Mouse (Mus musculus): ENCODE measurements around the gene Plch2. TPM values are rescaled to one million over a fixed set of nuclear protein-coding genes. Genes with fewer than 3 reads are reported as not detected.
A peak's percentile ranks its signal among the peaks of the same experiment; 100 is the strongest.

Gene Plch2
- polyA plus RNA-seq, 1 experiment from 2014 or later, result 0.57 TPM

DNA sequence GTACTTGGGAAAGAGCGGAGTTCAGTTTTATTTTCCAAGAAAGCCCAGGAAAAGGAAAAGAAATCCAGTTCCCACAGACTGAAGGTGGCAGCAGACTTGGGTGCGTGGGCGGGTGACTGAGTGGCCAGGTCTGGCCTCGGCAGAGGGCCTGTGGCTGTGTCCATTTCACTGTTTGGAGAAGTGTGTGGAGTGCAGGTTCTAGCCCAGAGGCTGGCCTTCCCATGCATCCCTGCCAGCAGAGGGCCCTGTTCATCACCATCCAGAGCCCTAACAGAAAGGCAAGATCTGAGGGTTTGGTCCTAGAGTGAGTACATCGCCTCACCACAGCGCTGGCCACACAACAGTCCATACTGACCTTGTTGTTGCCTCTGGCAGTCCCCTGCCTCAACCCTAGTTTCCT, 12.6 kb upstream of the Plch2 start:
- Histone ChIP-seq H3K36me3 (peaks cover 61% of the 10 kb centered on the region), H3K4me1 (peaks cover 27% of the 10 kb centered on the region)
- WGBS, result 87% methylated on average over 6 of the region's 6 CpGs

DNA sequence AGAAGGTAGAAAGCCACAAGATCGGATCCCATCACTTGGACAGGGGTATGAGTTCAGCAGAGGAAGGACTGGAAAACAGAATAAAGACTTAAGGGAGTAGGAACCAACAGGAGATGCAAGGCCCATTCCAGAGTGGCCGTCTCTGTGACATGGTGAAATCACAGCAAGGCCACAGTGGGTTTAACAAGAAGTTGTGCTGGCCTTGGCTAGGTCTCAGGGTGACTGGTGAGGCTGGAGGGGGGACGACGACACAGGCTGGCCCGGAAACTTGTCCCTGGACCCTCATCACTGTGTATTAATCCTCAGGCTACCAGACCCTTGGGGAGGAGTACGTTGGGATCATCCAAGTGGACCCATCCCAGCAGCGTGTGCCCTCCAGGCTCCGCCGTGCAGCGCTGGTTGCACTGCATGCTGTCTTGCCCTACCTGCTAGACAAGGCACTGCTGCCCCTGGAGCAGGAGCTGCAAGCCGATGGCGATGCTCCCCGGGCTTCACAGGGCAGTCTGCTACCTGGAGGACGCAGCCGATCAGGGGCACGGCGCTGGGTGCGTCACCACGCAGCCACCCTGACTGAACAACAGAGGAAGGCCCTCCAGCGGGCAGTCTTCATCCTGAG, 11.9 kb upstream of the Plch2 start:
- Histone ChIP-seq H3K36me3 (peaks cover 54% of the 10 kb centered on the region), H3K4me3 (peak overlapping the region; percentile 79; the same call in 1 of the 2 replicates), H3K27me3 (ENCODE audit: insufficient read depth, poor library complexity, severe bottlenecking) (peaks cover 11% of the 10 kb centered on the region; the same call in 1 of the 2 replicates), H3K27ac (no peak overlapping the region), H3K9me3 (no peaks in the 10 kb centered on the region), H3K4me1 (peaks cover 32% of the 10 kb centered on the region)
- DNase-seq (ENCODE audit: low spot score), result no peak
- WGBS, result 90% methylated on average over 20 of the region's 20 CpGs

More for the DNA sequence above, 12.6 kb upstream of the Plch2 start:
- H3K9me3 ChIP-seq, result no peaks in the 10 kb centered on the region
- no peak for DNase-seq (ENCODE audit: low spot score)
- no peak overlapping the region; the same call in 1 of the 2 replicates for H3K4me3 ChIP-seq
- H3K27ac ChIP-seq, result no peak overlapping the region
- H3K27me3 ChIP-seq (ENCODE audit: insufficient read depth, poor library complexity, severe bottlenecking), result peaks cover 5% of the 10 kb centered on the region; the same call in 1 of the 2 replicates

DNA sequence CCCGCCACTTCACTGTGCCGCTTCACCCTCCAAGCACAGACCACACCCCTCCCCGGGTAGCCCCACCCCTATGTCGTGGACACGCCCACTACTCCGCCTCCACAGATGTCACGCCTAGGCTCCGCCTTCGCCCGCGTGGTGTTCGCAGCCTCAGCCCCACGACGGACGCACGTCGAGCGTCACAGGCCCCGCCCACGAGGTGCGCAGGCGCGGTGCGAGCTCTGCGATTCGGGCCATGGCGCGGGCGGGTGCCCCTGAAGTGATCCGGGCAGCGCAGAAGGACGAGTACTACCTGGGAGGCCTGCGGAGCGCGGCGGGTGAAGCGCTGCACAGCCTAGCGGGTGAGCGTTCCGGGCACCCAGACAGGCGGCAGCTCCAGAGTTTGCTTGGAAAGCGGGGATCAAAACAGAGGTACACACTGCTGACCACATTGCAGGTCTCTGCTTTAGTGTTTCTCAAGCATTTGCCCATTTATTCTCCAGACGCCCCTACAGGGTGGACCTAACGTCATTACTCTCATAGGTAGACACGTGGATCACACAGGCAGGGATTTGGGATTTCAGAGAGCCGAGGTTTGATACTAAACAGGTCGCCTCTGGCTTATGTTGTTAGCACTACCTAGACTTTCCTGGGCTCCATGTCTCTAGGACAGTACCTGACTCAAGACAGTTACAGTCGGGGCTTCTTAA, 10.4 kb upstream of the Plch2 start, which contains the start of gene Pex10:
Gene Pex10, plus strand, starts transcription at position 183 of the 689 bp plus-strand sequence.
- Histone ChIP-seq H3K9me3 (no peaks in the 10 kb centered on the region), H3K4me3 (peak within 1 kb of the TSS; percentile 79), H3K27me3 (ENCODE audit: insufficient read depth, poor library complexity, severe bottlenecking) (peaks cover 18% of the 10 kb centered on the region; the same call in 1 of the 2 replicates), H3K4me1 (peaks cover 32% of the 10 kb centered on the region), H3K36me3 (peaks cover 40% of the 10 kb centered on the region), H3K27ac (peak within 1 kb of the TSS; percentile 89)
- WGBS, result under 1% methylated on average over 48 of the region's 48 CpGs
- peak; percentile 99 for DNase-seq (ENCODE audit: low spot score)

DNA sequence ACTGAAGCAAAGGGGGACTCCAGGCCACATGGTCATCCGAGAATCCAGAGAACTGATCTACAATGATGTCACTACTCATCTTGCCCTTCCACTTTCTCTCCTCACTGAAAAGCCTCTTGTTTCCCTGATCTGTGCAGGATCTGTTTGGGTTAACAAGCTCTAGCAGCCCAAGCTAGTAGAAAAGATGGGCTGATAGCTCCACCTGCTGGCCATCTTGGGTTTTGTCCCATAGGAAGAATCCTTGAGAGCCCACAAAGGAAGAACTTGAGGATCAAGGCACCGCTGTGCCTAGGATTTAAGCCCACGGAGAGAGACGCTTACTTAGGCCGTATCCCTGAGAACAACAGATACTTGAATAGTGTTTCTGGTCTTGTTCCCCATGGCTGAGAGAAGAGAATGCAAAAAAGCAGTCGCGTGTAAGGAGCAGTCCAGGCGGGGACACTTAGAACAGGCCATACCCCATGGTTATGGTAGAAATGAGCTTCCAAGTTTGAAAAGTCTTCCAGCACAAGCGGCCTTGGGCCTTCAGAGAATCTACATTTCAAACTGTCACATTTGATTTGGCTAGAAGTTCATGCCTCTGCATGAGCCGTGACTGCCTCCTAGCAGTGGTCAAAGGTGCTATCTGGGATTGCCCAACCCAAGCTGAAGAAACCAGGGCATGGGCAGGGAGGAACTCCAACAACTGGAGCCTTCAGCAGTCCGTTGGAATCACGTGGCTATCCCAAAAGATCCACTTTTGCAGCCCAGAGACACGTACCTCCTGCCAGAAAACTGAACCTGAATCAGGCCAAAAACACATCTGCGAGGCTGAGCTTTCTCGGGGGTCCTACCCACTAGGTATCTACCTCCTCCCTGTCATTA, 9.6 kb upstream of the Plch2 start:
- peaks cover 18% of the 10 kb centered on the region; the same call in 1 of the 2 replicates for H3K27me3 ChIP-seq (ENCODE audit: insufficient read depth, poor library complexity, severe bottlenecking)
- peaks cover 33% of the 10 kb centered on the region for H3K36me3 ChIP-seq
- 6% methylated on average over 15 of the region's 15 CpGs for WGBS
- peak overlapping the region; percentile 79 for H3K4me3 ChIP-seq
- peak; percentile 92 for DNase-seq (ENCODE audit: low spot score)
- H3K4me1 ChIP-seq, result peaks cover 35% of the 10 kb centered on the region
- no peaks in the 10 kb centered on the region for H3K9me3 ChIP-seq
- H3K27ac ChIP-seq, result peak overlapping the region; percentile 89

DNA sequence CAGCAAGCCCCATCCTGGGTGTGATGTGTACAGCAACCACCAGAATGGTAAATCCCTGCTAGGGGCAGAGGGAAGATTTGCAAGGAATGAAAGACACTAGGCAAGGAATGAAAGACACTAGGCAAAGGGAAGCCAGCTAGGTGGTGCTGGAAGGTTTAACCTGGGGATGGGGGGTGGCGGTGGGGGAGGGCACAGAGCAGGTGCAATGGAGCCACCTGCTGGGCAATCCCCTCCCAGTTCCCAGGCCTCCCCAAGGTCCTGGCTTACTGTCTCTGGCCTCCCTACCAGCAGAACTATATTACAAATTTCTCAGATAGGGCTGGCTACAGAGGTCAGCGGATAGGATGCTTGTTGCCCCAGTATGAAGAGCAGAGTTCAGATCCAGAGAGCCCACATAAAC, 7.9 kb upstream of the Plch2 start:
- DNase-seq (ENCODE audit: low spot score), result no peak
- WGBS, result 45% methylated on average over 2 of the region's 2 CpGs
- H3K27me3 ChIP-seq (ENCODE audit: insufficient read depth, poor library complexity, severe bottlenecking), result peaks cover 18% of the 10 kb centered on the region; the same call in 1 of the 2 replicates
- H3K4me1 ChIP-seq, result peaks cover 40% of the 10 kb centered on the region
- H3K36me3 ChIP-seq, result peaks cover 15% of the 10 kb centered on the region
- H3K4me3 ChIP-seq, result no peak overlapping the region
- H3K27ac ChIP-seq, result no peak overlapping the region; the same call in 1 of the 2 replicates
- H3K9me3 ChIP-seq, result no peaks in the 10 kb centered on the region

DNA sequence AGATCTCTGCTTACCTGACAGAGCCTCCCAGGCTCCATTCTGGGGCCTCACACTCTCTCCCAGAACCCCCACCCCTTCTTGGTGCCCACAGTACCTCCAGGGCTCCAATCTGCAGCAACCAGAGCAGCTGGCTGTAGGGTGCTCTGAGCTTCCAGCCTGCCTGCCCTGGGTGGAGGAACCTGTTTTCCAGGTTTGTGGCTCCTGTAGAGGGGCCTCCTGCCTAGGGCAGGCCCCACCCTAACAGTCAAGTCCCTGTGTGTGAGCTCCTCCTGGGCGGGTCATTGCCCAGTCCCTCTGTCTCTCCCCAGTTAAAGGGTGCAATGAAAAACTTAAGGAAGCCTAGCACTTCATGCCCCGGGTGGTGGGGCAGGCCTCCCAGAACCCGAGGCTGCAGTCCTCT, 7.3 kb upstream of the Plch2 start:
- 23% methylated on average over 3 of the region's 3 CpGs for WGBS

DNA sequence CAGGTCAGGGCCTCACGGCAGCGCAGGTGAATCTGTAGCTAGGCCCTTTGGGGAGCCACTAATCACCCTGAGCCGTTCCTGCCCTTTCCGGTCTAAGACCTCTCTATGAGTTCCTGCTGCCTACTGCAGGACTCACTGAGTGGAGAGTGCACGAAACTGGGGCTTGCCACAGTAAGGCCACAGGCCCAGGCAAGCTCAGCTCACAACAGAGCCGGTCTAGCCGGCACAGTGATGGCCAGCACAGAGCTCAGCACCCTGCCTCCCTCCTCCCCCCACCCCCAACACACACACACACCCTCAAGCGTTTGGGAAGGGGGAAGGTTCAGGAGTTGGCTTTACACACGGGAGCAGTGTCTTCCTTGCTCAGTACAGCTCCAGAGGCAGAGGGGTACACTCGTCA, 1.7 kb upstream of the Plch2 start:
- WGBS, result 38% methylated on average over 10 of the region's 10 CpGs
- Histone ChIP-seq H3K4me3 (no peak overlapping the region), H3K27ac (no peak overlapping the region), H3K27me3 (ENCODE audit: insufficient read depth, poor library complexity, severe bottlenecking) (peaks cover 52% of the 10 kb centered on the region), H3K4me1 (peaks cover 13% of the 10 kb centered on the region), H3K9me3 (no peaks in the 10 kb centered on the region), H3K36me3 (no peaks in the 10 kb centered on the region)
- no peak for DNase-seq (ENCODE audit: low spot score)

More for the DNA sequence above, 7.3 kb upstream of the Plch2 start:
- no peak for DNase-seq (ENCODE audit: low spot score)
- H3K4me3 ChIP-seq, result no peak overlapping the region
- H3K36me3 ChIP-seq, result peaks cover 10% of the 10 kb centered on the region
- H3K27me3 ChIP-seq (ENCODE audit: insufficient read depth, poor library complexity, severe bottlenecking), result peaks cover 18% of the 10 kb centered on the region; the same call in 1 of the 2 replicates
- peaks cover 38% of the 10 kb centered on the region for H3K4me1 ChIP-seq
- H3K27ac ChIP-seq, result no peak overlapping the region; the same call in 1 of the 2 replicates
- H3K9me3 ChIP-seq, result no peaks in the 10 kb centered on the region

DNA sequence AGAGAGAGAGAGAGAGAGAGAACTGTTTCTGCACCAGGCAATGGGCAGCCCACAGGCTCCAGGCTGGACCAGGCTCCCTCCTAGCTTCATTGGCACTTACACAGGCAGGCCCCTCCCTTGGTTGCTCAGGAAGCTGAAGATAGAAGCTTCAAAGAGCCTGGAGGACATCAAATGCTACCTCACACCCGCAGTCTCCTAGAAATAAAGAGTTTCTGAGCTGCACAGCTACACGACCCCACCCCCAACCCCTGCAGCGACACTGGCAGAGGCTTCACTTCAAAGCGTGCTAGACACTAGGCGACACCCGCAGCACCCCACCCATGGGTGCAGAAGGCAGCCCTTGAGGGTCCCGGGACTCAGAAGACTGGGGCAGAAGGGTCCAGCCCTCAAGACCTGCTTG, 6.5 kb downstream of the Plch2 start:
- Histone ChIP-seq H3K27ac (no peak overlapping the region), H3K36me3 (no peaks in the 10 kb centered on the region), H3K4me3 (no peak overlapping the region), H3K4me1 (no peaks in the 10 kb centered on the region), H3K27me3 (ENCODE audit: insufficient read depth, poor library complexity, severe bottlenecking) (peaks cover 70% of the 10 kb centered on the region), H3K9me3 (no peaks in the 10 kb centered on the region)
- WGBS, result 71% methylated on average over 7 of the region's 7 CpGs
- no peak for DNase-seq (ENCODE audit: low spot score)

DNA sequence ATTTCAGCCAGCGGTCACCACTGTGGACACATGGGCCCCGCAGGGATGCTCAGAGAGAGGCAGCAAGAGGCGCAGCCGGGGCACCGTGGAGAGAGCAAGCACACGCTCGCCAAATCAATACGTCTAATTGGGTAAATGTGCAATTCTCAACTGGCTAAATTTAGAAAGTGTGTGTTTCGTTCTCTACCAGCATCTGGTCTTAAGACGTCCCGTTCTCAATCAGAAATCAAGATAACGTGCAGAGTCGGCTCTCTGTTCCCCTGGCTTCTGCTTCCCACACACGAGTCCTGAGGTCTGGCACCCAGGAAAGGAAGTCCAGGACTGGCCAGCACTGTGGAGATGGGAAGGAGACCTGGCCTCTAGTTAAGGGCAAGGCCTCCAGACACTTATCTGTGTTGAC, 9.9 kb downstream of the Plch2 start:
- no peak for DNase-seq (ENCODE audit: low spot score)
- Histone ChIP-seq H3K4me1 (peaks cover 14% of the 10 kb centered on the region), H3K36me3 (no peaks in the 10 kb centered on the region), H3K9me3 (no peaks in the 10 kb centered on the region), H3K27me3 (ENCODE audit: insufficient read depth, poor library complexity, severe bottlenecking) (peaks cover 85% of the 10 kb centered on the region), H3K27ac (no peak overlapping the region), H3K4me3 (no peak overlapping the region)
- WGBS, result 72% methylated on average over 14 of the region's 14 CpGs

DNA sequence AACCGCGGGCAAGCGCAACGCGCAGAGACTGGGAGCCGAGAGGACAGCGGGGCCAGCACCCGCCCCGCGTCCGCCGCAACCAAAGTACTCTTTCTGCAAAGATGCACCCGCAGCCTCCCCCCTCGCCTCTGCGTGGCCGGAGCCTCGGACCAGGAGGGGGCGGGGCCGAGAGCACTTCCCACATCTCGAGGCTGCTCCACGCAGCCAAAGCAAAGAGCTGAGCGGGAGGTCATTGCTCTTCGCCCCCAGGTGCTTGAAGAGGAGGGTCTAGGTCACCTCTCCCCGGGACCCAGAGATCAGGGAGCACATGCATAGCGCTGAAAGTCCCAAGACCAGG, 13.3 kb downstream of the Plch2 start:
- WGBS, result 1% methylated on average over 25 of the region's 25 CpGs
- Histone ChIP-seq H3K4me1 (peaks cover 14% of the 10 kb centered on the region), H3K9me3 (no peaks in the 10 kb centered on the region), H3K27me3 (ENCODE audit: insufficient read depth, poor library complexity, severe bottlenecking) (peaks cover 97% of the 10 kb centered on the region), H3K36me3 (no peaks in the 10 kb centered on the region), H3K27ac (peak overlapping the region; percentile 19; the same call in 1 of the 2 replicates), H3K4me3 (peak overlapping the region; percentile 54)
- no peak for DNase-seq (ENCODE audit: low spot score)

DNA sequence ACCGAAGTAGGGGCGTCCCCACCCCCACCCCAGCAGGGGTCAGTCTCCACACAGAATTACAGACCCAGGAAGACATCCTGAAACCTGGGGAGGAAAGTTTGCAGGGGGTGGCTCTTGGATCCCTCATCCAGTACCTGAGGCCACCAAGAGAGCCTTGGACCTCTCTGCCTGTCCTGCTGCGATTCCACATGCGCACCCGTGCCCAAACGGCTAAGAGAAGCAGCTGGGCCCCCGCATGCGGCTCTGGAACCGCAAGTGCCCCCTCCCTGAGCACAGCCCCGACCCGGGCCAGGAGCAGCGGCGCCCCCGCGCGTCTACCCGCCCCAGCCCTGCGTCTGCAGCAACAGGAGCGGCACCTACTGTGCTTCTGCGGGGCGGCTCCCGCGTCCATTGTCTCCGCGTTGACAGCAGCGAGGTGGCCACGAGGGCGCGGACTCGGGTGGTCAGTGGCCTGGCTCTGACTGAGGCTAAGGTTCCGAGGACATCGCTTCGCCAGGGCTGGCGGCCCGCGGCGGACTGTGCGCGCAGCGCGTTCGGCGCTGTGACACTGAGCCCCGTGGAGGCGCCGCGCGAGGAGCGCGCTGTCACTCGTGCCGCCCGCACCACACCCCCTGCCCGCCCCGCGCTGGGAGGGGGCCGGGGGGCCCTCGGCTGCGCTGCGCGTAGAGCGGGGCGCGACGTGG, 13.8 kb downstream of the Plch2 start:
- no peak for DNase-seq (ENCODE audit: low spot score)
- Histone ChIP-seq H3K4me1 (peaks cover 14% of the 10 kb centered on the region), H3K9me3 (no peaks in the 10 kb centered on the region), H3K27ac (peak overlapping the region; percentile 19; the same call in 1 of the 2 replicates), H3K36me3 (no peaks in the 10 kb centered on the region), H3K27me3 (ENCODE audit: insufficient read depth, poor library complexity, severe bottlenecking) (peaks cover 97% of the 10 kb centered on the region), H3K4me3 (peak overlapping the region; percentile 54)
- 3% methylated on average over 65 of the region's 65 CpGs for WGBS

DNA sequence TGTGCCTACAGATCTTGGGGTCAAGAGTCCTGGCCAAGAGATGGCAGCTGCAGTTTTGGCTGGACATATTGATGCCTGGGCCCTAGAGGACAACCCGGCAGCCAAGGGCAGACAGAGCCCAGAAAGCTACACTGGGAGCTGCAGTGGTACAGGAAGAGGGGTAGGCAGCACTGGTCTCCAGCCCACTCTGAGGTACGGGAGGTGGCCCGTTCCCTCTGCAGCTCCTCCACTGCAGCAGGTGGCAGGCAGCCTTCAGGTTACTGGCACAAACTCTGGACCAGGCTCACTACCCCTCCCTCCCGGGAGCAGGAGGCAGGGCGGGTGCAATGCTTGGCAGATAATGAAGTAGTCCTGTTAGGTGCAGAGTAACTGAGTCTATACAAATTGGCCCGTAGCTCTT, 15.9 kb downstream of the Plch2 start:
- H3K4me1 ChIP-seq, result peaks cover 14% of the 10 kb centered on the region
- no peaks in the 10 kb centered on the region for H3K9me3 ChIP-seq
- WGBS, result 67% methylated on average over 6 of the region's 6 CpGs
- no peak overlapping the region for H3K4me3 ChIP-seq
- peaks cover 97% of the 10 kb centered on the region for H3K27me3 ChIP-seq (ENCODE audit: insufficient read depth, poor library complexity, severe bottlenecking)
- no peak for DNase-seq (ENCODE audit: low spot score)
- no peak overlapping the region for H3K27ac ChIP-seq
- H3K36me3 ChIP-seq, result no peaks in the 10 kb centered on the region

Data from heart, embryonic 10.5 days (tissue).